Mouse (Mus musculus): Measurements from ENCODE around the gene Arhgap23.

Arhgap23 gene

GRCm38 (mm10) chr11:97466444-97467160 lies 51.3 kb downstream of the Arhgap23 start:
- no peak for DNase-seq

GRCm38 (mm10) chr11:97468639-97469287 lies 53.4 kb downstream of the Arhgap23 start:
- DNase-seq = peak; percentile 88

GRCm38 (mm10) chr11:97469828-97470227 lies 54.5 kb downstream of the Arhgap23 start:
- no peak for DNase-seq

DNA sequence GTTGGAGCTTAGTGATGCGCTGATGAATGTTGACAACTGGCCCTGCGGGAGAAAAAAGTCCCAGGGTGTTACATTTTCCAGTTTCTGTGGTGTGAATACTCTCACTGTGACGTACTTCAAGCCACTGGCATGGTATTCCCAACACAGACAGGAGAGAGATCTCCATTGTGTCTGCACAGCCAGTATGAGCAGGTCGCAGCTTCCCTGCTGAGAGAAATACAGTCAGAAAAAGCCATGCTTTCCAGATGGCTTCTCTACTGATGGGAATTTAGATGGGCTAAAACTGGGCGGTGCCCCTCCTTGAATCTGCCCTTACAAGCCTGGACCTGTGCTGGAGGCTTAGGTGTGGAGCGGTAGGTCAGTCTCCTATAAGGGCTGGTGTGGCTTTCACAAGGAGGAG lies 55.9 kb downstream of the Arhgap23 start:
- DNase-seq = no peak

DNA sequence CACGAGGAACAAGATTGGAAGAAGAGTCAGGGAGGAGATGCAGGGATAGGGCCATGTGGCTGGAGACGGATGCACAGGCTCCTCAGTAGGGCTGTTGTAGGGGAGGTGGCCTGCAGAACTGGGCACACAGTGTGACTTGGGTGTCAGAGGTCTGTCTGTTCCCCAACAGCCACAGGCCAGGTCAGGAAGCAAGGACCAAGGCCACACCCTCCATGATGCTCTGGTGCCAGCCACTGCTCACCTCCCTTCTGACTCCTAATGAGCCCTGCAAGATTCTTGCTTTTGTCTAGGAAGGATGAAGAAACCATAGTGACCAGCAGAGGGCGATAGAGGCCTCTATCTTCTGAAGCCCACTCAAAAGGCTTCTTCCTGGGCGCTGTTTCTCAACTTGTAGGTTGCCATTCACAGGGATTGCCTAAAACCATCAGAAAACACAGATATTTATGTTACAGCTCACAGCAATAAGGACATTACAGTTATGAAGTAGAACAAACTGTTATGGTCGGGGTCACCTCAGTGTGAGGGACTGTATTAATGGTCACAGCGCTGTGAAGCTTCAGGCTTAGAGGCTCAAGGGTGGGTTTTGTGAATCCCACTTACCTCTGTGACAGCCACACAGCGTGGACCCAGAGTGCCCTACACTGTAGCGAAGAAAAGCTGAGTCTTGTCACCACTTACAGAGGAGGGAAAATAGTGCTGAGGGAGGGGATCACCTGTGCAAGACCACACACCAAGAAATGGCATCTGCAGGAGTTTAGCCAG lies 61.2 kb downstream of the Arhgap23 start:
- peak; percentile 64 for DNase-seq

DNA sequence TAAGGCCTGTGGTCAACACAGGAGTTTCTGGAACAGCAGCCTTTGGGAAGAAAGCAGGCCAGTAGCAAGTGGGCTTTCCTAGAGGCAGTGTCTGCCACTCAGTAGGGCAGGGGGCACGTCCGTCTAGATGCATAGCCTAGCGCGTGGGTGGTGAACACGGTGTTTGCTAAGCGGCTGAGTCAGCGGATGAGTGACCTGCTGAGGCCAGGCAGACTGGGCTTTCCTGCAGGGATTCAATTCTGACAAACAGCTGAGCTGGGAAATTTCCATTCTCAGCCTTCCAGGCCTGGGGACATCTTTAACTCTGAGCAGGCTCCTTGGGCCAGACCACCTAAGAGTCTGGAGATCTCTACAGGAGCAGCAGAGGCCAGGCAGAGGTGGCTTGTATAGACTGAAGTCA lies 62.1 kb downstream of the Arhgap23 start:
- DNase-seq = no peak

DNA sequence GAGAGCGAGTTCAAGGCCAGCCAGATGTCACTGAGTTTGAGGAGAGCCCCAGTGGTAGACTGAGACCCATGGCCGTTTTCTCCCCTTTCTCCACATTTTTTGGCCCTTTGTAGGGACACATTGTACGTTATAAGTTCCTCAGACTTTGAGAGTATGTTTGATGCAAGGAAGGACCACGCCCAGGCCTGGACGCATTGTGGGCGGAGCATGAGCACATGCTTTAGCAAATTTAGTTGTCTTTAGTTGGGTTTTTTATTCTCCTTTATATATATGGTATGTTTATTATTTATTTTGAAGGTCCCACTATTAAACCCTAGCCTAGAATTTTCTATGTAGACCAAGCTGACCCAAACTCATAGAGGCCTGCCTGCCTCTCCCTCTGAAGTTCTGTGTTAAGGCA lies 63.0 kb downstream of the Arhgap23 start:
- DNase-seq = no peak

- no peak for DNase-seq
These were observed 63.8 kb downstream of the Arhgap23 start for GRCm38 (mm10) chr11:97479085-97479484.

GRCm38 (mm10) chr11:97479824-97480223 lies 64.5 kb downstream of the Arhgap23 start:
- DNase-seq = no peak

- DNase-seq = no peak
These were observed 70.3 kb downstream of the Arhgap23 start for GRCm38 (mm10) chr11:97485661-97486060.

GRCm38 (mm10) chr11:97487656-97488055 lies 72.3 kb downstream of the Arhgap23 start:
- DNase-seq = no peak

GRCm38 (mm10) chr11:97489589-97490324 lies 74.4 kb downstream of the Arhgap23 start:
- peak; percentile 81 for DNase-seq

- no peak for DNase-seq
These were observed 76.3 kb downstream of the Arhgap23 start for GRCm38 (mm10) chr11:97491640-97492039.

DNA sequence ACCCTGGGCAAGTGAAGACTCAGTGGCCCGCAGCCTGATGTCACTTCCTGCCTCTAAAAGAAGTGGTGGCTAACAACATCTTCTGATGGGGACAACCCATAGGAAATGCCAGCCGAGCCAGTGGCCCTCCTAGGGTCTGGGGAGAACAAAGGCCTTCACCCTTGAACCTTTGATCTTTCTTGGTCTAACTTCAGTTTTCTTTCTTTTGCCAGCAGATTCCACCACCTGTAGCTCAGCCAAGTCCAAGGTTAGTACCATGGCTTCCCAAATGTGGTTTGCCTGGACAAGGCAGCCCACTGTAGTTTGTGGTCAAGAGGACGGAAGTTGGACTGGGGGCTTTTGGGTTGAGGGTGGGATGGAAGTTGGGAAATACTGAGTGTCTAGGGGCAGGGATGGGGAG lies 77.5 kb downstream of the Arhgap23 start:
- peak; percentile 53 for DNase-seq

DNA sequence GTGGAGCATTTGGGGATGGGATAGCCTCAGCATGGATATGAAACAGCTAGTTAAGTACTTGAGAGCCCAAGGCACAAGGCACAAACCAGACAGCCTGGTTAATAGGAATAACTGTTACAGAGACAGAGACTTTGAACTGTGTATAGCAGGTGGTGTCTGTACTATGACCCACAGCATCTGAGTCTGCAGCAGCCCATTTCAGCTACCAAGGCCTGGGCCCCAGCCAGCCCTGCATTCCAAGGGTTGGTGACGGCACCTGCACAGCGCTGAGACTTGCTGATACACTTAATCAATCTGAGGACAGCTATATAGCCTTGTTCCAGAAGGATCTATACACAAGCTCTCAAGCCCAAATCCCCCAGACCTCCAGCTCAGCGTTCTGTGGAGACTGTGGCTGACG lies 82.2 kb downstream of the Arhgap23 start:
- DNase-seq = peak; percentile 92

- DNase-seq = no peak
These were observed 84.8 kb downstream of the Arhgap23 start, which contains the start of gene 4933428G20Rik for GRCm38 (mm10) chr11:97499865-97500719. Gene 4933428G20Rik, minus strand, starts transcription at chr11:97500340.

DNA sequence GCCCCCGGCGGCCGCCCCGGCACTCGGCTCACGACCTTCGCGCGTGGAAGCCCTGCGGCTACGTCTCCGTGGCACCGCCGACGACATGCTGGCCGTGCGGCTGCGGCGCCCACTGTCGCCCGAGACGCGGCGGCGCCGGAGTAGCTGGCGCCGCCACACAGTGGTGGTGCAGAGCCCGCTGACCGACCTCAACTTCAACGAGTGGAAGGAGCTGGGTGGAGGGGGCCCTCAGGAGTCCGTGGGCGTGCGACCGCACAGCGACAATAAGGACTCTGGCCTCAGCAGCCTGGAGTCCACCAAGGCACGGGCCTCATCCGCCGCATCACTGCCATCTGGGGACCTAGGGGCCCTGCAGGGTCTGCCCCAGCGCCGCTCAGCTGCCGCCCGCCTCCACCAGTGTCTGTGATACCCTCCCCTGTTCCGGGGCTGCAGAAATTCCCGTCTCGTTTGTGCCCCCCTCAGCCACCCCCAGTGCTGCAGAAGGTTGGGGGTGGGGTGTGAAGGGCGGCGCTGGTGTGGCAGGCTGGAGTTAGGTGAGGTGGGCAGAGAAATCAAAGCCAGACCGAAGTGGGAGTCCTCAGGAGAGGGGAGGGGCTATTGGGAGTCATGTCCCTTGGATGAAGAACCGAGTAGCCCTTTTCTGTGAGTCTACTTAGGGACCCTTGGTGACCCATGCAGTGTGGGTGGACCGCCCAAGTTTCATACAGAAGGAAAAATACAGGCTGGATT lies 85.6 kb downstream of the Arhgap23 start:
- no peak for DNase-seq

GRCm38 (mm10) chr11:97502383-97502782 lies 87.0 kb downstream of the Arhgap23 start:
- DNase-seq = no peak

GRCm38 (mm10) chr11:97502846-97503245 lies 87.5 kb downstream of the Arhgap23 start:
- no peak for DNase-seq

DNA sequence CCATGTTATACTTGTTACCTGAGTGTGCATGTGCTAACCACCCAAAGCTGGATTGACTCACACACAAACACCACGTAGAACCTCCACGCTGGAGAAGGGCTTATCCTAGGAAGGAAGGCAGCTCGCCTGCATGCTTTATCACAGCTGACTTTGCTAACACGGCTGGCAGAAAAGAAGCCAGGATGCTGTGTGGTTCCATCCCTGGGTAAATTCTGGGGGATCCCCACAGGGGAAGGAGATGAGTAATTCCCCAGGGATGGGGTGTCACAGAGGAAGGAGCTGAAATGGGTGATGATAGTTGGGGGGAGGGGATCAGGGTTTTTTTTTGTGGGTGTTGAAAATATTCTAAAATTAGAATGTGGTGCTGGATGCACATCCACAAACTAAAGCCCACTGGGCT lies 90.5 kb downstream of the Arhgap23 start:
- no peak for DNase-seq

DNA sequence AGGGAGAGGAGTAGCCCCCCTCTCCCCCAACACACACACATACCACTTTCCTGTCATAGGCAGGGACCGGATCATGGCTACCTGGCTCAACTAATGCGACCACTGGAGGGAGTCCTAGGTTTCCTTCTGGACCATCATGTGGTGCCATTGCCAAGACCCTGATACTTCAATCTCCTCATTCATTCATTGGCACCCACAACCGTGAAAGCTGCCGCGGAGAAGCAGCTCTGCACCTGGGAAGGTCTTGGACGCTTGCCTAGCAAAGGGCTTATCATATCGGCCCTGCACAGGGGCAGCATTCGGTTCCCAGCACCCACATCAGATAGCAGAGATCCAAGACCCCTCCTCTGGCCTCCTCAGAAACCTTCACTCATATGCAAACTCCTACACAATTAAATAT lies 91.0 kb downstream of the Arhgap23 start:
- no peak for DNase-seq

Measured in kidney, adult 9 months (tissue).